Mouse (Mus musculus) telencephalon, adult 2 months (tissue): ENCODE measurements around the gene Gjc3.
"Not testable (repeated sequence)": the region's sequence is repeated elsewhere in the genome, so short reads cannot be mapped to it uniquely, and the experiment has no call there.

Experiments used
- DNase-seq: peaks from one replicate; pipeline ENCODE4 v3.0.0-alpha.2; 2011; ENCODE audit warnings: low read depth, low spot score

The Gjc3 gene

GRCm38 (mm10) chr5:137962945-137963344 lies at the start of gene Gjc3:
Gene Gjc3 (minus strand): TSS chr5:137963098.
- peak; percentile 21 for DNase-seq

GRCm38 (mm10) chr5:138012382-138012781 lies 49.5 kb upstream of the Gjc3 start:
- DNase-seq = no peak

- no peak for DNase-seq
Measured at GRCm38 (mm10) chr5:138009437-138009836, 46.5 kb upstream of the Gjc3 start.

GRCm38 (mm10) chr5:137986351-137986750 lies 23.5 kb upstream of the Gjc3 start:
- no peak for DNase-seq

GRCm38 (mm10) chr5:137981300-137981699 lies 18.4 kb upstream of the Gjc3 start, which contains the start of gene Azgp1:
Gene Azgp1 (plus strand): TSS chr5:137981520.
- no peak for DNase-seq

- DNase-seq = no peak
Measured at GRCm38 (mm10) chr5:137979081-137979480, 16.2 kb upstream of the Gjc3 start.

GRCm38 (mm10) chr5:137977291-137977690 lies 14.4 kb upstream of the Gjc3 start:
- no peak for DNase-seq

GRCm38 (mm10) chr5:137975434-137975833 lies 12.5 kb upstream of the Gjc3 start:
- no peak for DNase-seq

- DNase-seq = no peak
Measured at GRCm38 (mm10) chr5:137974724-137975123, 11.8 kb upstream of the Gjc3 start.

- peak; percentile 11 for DNase-seq
Measured at GRCm38 (mm10) chr5:137973738-137974137, 10.8 kb upstream of the Gjc3 start.

- DNase-seq = no peak
Measured at GRCm38 (mm10) chr5:137973161-137973560, 10.3 kb upstream of the Gjc3 start.

- DNase-seq = peak; percentile 88
Measured at GRCm38 (mm10) chr5:137966492-137966891, 3.6 kb upstream of the Gjc3 start.

GRCm38 (mm10) chr5:137956404-137956803 lies 6.5 kb downstream of the Gjc3 start:
- DNase-seq = no peak

GRCm38 (mm10) chr5:137951218-137951617 lies 11.7 kb downstream of the Gjc3 start:
- DNase-seq = no peak

- no peak for DNase-seq
Measured at GRCm38 (mm10) chr5:137947303-137947702, 15.6 kb downstream of the Gjc3 start.

- no peak for DNase-seq
Measured at GRCm38 (mm10) chr5:137943133-137943532, 19.8 kb downstream of the Gjc3 start.

GRCm38 (mm10) chr5:137940948-137941347 lies 21.9 kb downstream of the Gjc3 start:
- DNase-seq = no peak

- no peak for DNase-seq
Measured at GRCm38 (mm10) chr5:137937238-137937637, 25.7 kb downstream of the Gjc3 start.

GRCm38 (mm10) chr5:137936486-137936885 lies 26.4 kb downstream of the Gjc3 start:
- DNase-seq = no peak

- not testable (repeated sequence) for DNase-seq
Measured at GRCm38 (mm10) chr5:137933934-137934333, 29.0 kb downstream of the Gjc3 start.

GRCm38 (mm10) chr5:137928439-137928838 lies 34.5 kb downstream of the Gjc3 start:
- no peak for DNase-seq

GRCm38 (mm10) chr5:137922171-137922570 lies 40.7 kb downstream of the Gjc3 start:
- no peak for DNase-seq

GRCm38 (mm10) chr5:137921532-137921931 lies 41.4 kb downstream of the Gjc3 start, which contains the start of gene Cyp3a13:
Gene Cyp3a13 (minus strand): TSS chr5:137921619.
- DNase-seq = no peak

- DNase-seq = no peak
Measured at GRCm38 (mm10) chr5:137915550-137915949, 47.3 kb downstream of the Gjc3 start.
